Mouse (Mus musculus) olfactory bulb, adult 2 months (tissue): Measurements from ENCODE around the gene Spata13. TPM values are rescaled to one million over a fixed set of nuclear protein-coding genes. Genes with fewer than 3 reads are reported as not detected.

Experiments used
- H3K27ac ChIP-seq: fragments of 200-500 bp; 2 replicates; pipeline ENCODE4 v1.5.1; 2012; ENCODE audit warnings: low read depth, low read length; ENCODE audit not compliant: insufficient read depth
- H3K4me1 ChIP-seq: fragments of 200-500 bp; 2 replicates; pipeline ENCODE4 v1.6.1; 2012; ENCODE audit warnings: low read length; ENCODE audit not compliant: control insufficient read depth, insufficient read depth
- H3K4me3 ChIP-seq: fragments of 200-500 bp; 2 replicates; pipeline ENCODE4 v1.5.1; 2012; ENCODE audit warnings: mild to moderate bottlenecking, low read depth, low read length, moderate library complexity; ENCODE audit not compliant: insufficient read depth
- CTCF ChIP-seq: fragments of 200-500 bp; IDR thresholded peaks from 2 replicates; pipeline ENCODE4 v1.5.1; 2012; ENCODE audit warnings: low read depth, mild to moderate bottlenecking, low read length, moderate library complexity; ENCODE audit not compliant: insufficient read depth
- POLR2A ChIP-seq: fragments of 200-500 bp; IDR thresholded peaks from 2 replicates; pipeline ENCODE4 v1.6.1; 2012; ENCODE audit warnings: mild to moderate bottlenecking, low read depth, low read length, moderate library complexity; ENCODE audit not compliant: insufficient read depth
- WGBS: fragments of 180-500 bp; shearing (Covaris S2); methylation state at CpG from one replicate; pipeline ENCODE4 v1.1.7; 2018; 5-methylcytosine and 5-hydroxymethylcytosine counted together
- polyA plus RNA-seq: library from polyadenylated mRNA; stranded (reverse); fragments of >200 nt; gene quantifications from 2 replicates; pipeline ENCODE4 v1.2.4, GENCODE M21; 2012; ENCODE audit warnings: low replicate concordance; ENCODE audit not compliant: missing spikeins, insufficient read depth, insufficient read length

Spata13 gene
- polyA plus RNA-seq: not detected in 2 replicates

GRCm38 (mm10) chr14:60633961-60634864 lies at the start of gene Spata13:
Spata13 (plus strand) TSS chr14:60634001.
- no peak within 1 kb of the TSS for H3K27ac ChIP-seq
- H3K4me1 ChIP-seq: peaks cover 21% of the 10 kb centered on the region
- no peak for TF ChIP-seq CTCF
- no peak for TF ChIP-seq POLR2A
- 3% methylated on average over 50 of the region's 50 CpGs for WGBS
- H3K4me3 ChIP-seq: peak within 1 kb of the TSS; percentile 72

- WGBS: 39% methylated on average over 15 of the region's 15 CpGs
- Histone ChIP-seq H3K27ac (0 out of 2 replicates have a peak overlapping the region, but pooled peaks have one; percentile 12), H3K4me1 (peaks cover 10% of the 10 kb centered on the region), H3K4me3 (no peak overlapping the region)
- no peak for TF ChIP-seq POLR2A
- no peak for TF ChIP-seq CTCF
Measured at GRCm38 (mm10) chr14:60586687-60587453, 46.9 kb upstream of the Spata13 start.

GRCm38 (mm10) chr14:60589001-60589400 lies 44.8 kb upstream of the Spata13 start:
- no peak overlapping the region for H3K27ac ChIP-seq
- peaks cover 10% of the 10 kb centered on the region for H3K4me1 ChIP-seq
- WGBS: 96% methylated on average over 2 of the region's 2 CpGs
- TF ChIP-seq POLR2A: no peak
- no peak for TF ChIP-seq CTCF
- H3K4me3 ChIP-seq: no peak overlapping the region

GRCm38 (mm10) chr14:60592339-60592738 lies 41.5 kb upstream of the Spata13 start:
- Histone ChIP-seq H3K4me1 (peaks cover 3% of the 10 kb centered on the region; the same call in 1 of the 2 replicates), H3K4me3 (no peak overlapping the region), H3K27ac (no peak overlapping the region)
- no peak for TF ChIP-seq POLR2A
- 87% methylated on average over 5 of the region's 5 CpGs for WGBS

GRCm38 (mm10) chr14:60592822-60593221 lies 41.0 kb upstream of the Spata13 start:
- Histone ChIP-seq H3K4me3 (no peak overlapping the region), H3K27ac (no peak overlapping the region), H3K4me1 (peaks cover 3% of the 10 kb centered on the region; the same call in 1 of the 2 replicates)
- TF ChIP-seq POLR2A: no peak
- no peak for TF ChIP-seq CTCF
- 43% methylated on average over 7 of the region's 7 CpGs for WGBS

- Histone ChIP-seq H3K4me3 (no peak overlapping the region), H3K27ac (no peak overlapping the region), H3K4me1 (no peaks in the 10 kb centered on the region)
- TF ChIP-seq CTCF (no peak), POLR2A (no peak)
- 35% methylated on average over 4 of the region's 4 CpGs for WGBS
Measured at GRCm38 (mm10) chr14:60597571-60597970, 36.2 kb upstream of the Spata13 start.

- 86% methylated on average over 2 of the region's 2 CpGs for WGBS
- H3K27ac ChIP-seq: no peak overlapping the region
- TF ChIP-seq CTCF (no peak), POLR2A (no peak)
Measured at GRCm38 (mm10) chr14:60599044-60599443, 34.8 kb upstream of the Spata13 start.

GRCm38 (mm10) chr14:60605564-60605963 lies 28.2 kb upstream of the Spata13 start:
- H3K4me3 ChIP-seq: no peak overlapping the region
- WGBS: 90% methylated on average over 2 of the region's 2 CpGs
- no peak for TF ChIP-seq CTCF
- TF ChIP-seq POLR2A: no peak

More at GRCm38 (mm10) chr14:60599044-60599443, 34.8 kb upstream of the Spata13 start:
- no peaks in the 10 kb centered on the region for H3K4me1 ChIP-seq
- H3K4me3 ChIP-seq: no peak overlapping the region

GRCm38 (mm10) chr14:60606194-60606593 lies 27.6 kb upstream of the Spata13 start:
- H3K27ac ChIP-seq: no peak overlapping the region
- WGBS: 76% methylated on average over 4 of the region's 4 CpGs
- TF ChIP-seq CTCF (no peak), POLR2A (no peak)
- no peak overlapping the region for H3K4me3 ChIP-seq
- no peaks in the 10 kb centered on the region for H3K4me1 ChIP-seq

More at GRCm38 (mm10) chr14:60605564-60605963, 28.2 kb upstream of the Spata13 start:
- Histone ChIP-seq H3K4me1 (no peaks in the 10 kb centered on the region), H3K27ac (no peak overlapping the region)
